Mouse (Mus musculus): ENCODE data around the gene Gm4631.
"Not testable (repeated sequence)": the region's sequence is repeated elsewhere in the genome, so short reads cannot be mapped to it uniquely, and the experiment has no call there.

Gene Gm4631

GRCm38 (mm10) chr2:175338097-175338496 is at the start of gene Gm4631:
Gene Gm4631 (minus strand): TSS chr2:175338197.
- not testable (repeated sequence) for DNase-seq (ENCODE audit: low read depth, low spot score)

GRCm38 (mm10) chr2:175372136-175372535 is 34.1 kb upstream of the Gm4631 start, which contains the start of gene Zfp968:
Gene Zfp968 (plus strand): TSS chr2:175372436.
- DNase-seq (ENCODE audit: low read depth, low spot score), result not testable (repeated sequence)

GRCm38 (mm10) chr2:175274825-175275224 is 63.2 kb downstream of the Gm4631 start, which contains the start of gene Gm14440:
Gene Gm14440 (plus strand): TSS chr2:175275125.
- DNase-seq (ENCODE audit: low read depth, low spot score), result not testable (repeated sequence)
